Comparison of ENCODE assay signal across 19 mouse cellular contexts in genomic region chr1:82362165-82362564, GRCm38 (mm10). TPM values are rescaled to one million over a fixed set of nuclear protein-coding genes. Genes with fewer than 3 reads are reported as not detected.
DNase-seq lines count a peak whose midpoint lies in the region; TF ChIP-seq lines count a peak whose summit lies in the region.
"Had no signal": no experiment of that assay in that cellular context is flagged by ENCODE, and none has a peak within 500 bp of the region (broad histone marks: within the 10 kb centered on the region; RNA-seq: fewer than 3 reads in every experiment).

No protein-coding gene starts in this region.

- H3K27ac ChIP-seq in limb, embryonic 10.5 days = 0 out of 2 replicates have a peak overlapping the region, but pooled peaks have one; percentile 42
- no peak overlapping the region for H3K27ac ChIP-seq in cerebellum, adult 2 months (ENCODE audit: insufficient read depth, low read length)
- H3K27ac ChIP-seq: forebrain, embryonic 12.5 days; heart, embryonic 15.5 days; hindbrain, embryonic 10.5 days; midbrain, embryonic 12.5 days; neural tube, embryonic 13.5 days had no signal

- WGBS in limb, embryonic 10.5 days = 78% methylated on average over 6 of the region's 6 CpGs
- WGBS in cerebellum, adult 2 months = 63% methylated on average over 6 of the region's 6 CpGs

- H3K4me3 ChIP-seq in limb, embryonic 10.5 days = no peak overlapping the region
- H3K4me3 ChIP-seq in cerebellum, adult 2 months (replicated peaks; ENCODE audit: insufficient read depth, low read depth, low read length) = no peak overlapping the region
- H3K4me3 ChIP-seq: forebrain, embryonic 12.5 days; heart, embryonic 15.5 days; hindbrain, embryonic 10.5 days; midbrain, embryonic 12.5 days; neural tube, embryonic 13.5 days had no signal

- TF ChIP-seq POLR2A in cerebellum, adult 2 months (IDR thresholded peaks at IDR 0.05; ENCODE audit: borderline replicate concordance, insufficient read depth, low read length) = no peak

- peaks cover 35% of the 10 kb centered on the region for H3K4me1 ChIP-seq in limb, embryonic 10.5 days
- H3K4me1 ChIP-seq in cerebellum, adult 2 months (ENCODE audit: control insufficient read depth, insufficient read depth, low read length) = no peaks in the 10 kb centered on the region

- TF ChIP-seq CTCF in cerebellum, adult 2 months (IDR thresholded peaks at IDR 0.05; ENCODE audit: borderline replicate concordance, insufficient read depth, low read depth, low read length) = no peak

- no peaks in the 10 kb centered on the region for H3K27me3 ChIP-seq in limb, embryonic 10.5 days (ENCODE audit: low read depth, poor library complexity, severe bottlenecking)
- no peaks in the 10 kb centered on the region for H3K27me3 ChIP-seq in cerebellum, adult 2 months (ENCODE audit: control insufficient read depth, insufficient read depth, low read length)
- H3K27me3 ChIP-seq: forebrain, embryonic 12.5 days; midbrain, embryonic 12.5 days; neural tube, embryonic 13.5 days had no signal

- H3K9me3 ChIP-seq in limb, embryonic 10.5 days (replicated peaks) = no peaks in the 10 kb centered on the region
- H3K9me3 ChIP-seq: forebrain, embryonic 12.5 days; heart, embryonic 15.5 days; hindbrain, embryonic 10.5 days; midbrain, embryonic 12.5 days; neural tube, embryonic 13.5 days had no signal

- peak; percentile 9 for DNase-seq in layer of hippocampus, adult 11-12 months (ENCODE audit: low spot score)
- no peak for DNase-seq in layer of hippocampus, postnatal 10 days (ENCODE audit: low spot score in 2 of 2)
- DNase-seq in right cerebral cortex, adult 2 months (ENCODE audit: low spot score in 2 of 2) = peak; percentile 11 to 15
- DNase-seq in right cerebral cortex, postnatal 14 days = no peak
- DNase-seq in limb, embryonic 10.5 days (ENCODE audit: low spot score) = no peak
- DNase-seq in cerebellum, adult 2 months = no peak
- no peak for DNase-seq in adrenal gland, adult 8-10 months
- DNase-seq: cerebellum, postnatal 36 days; gastrocnemius, postnatal 10 days; heart, adult 18-20 months; kidney, adult 2 months; kidney, postnatal 25 days; lung, adult 18-20 months; thymus, adult 18-20 months had no signal

- H3K36me3 ChIP-seq in limb, embryonic 10.5 days = no peaks in the 10 kb centered on the region
- H3K36me3 ChIP-seq: forebrain, embryonic 12.5 days; heart, embryonic 15.5 days; hindbrain, embryonic 10.5 days; midbrain, embryonic 12.5 days; neural tube, embryonic 13.5 days had no signal

RNA-seq across cellular contexts. Expression of gene Rhbdd1, which starts 45.9 kb away (rescaled TPM):
- total RNA-seq in layer of hippocampus, postnatal 10 days (2021) = 1 to 10 TPM; 5.8 to 5.9 TPM
- polyA plus RNA-seq in limb, embryonic 10.5 days (2016; fragmentation: Nextera tagmentation; extraction: Ambion mirVana) = 8.4 and 9.1 TPM in 2 replicates
- polyA plus RNA-seq in cerebellum, adult 2 months (2012; rRNA removed) = 10.7 and 11.6 TPM in 2 replicates
- total RNA-seq in adrenal gland, adult 8-10 months (2022) = 10 to 100 TPM; 36.5 to 39.7 (median 36.7) TPM

Comparison
In these comparisons a context has a peak if more than half of its experiments do, and no peak if none do; other contexts are left out.
1. DNase-seq: peak in layer of hippocampus, adult 11-12 months (single experiment) and right cerebral cortex, adult 2 months (2 of 2); none in layer of hippocampus, postnatal 10 days (0 of 2), right cerebral cortex, postnatal 14 days (single experiment), limb, embryonic 10.5 days (single experiment), cerebellum, adult 2 months (0 of 2) and adrenal gland, adult 8-10 months (single experiment).
2. RNA of gene Rhbdd1, which starts 45.9 kb away (total RNA-seq): 36.5 to 39.7 TPM in adrenal gland, adult 8-10 months; 5.8 to 5.9 TPM in layer of hippocampus, postnatal 10 days; every median in the first group is over 4 times any median in the second.